Mouse (Mus musculus) urinary bladder, postnatal 14 days (tissue): ENCODE results near the gene 1110032A03Rik.

Source experiments
- DNase-seq: peaks from one replicate; pipeline ENCODE4 v3.0.0; 2021; ENCODE audit warnings: low spot score

Gene 1110032A03Rik

GRCm38 (mm10) chr9:50770011-50770410 lies 5.3 kb downstream of the 1110032A03Rik start:
- DNase-seq: no peak

- peak; percentile 98 for DNase-seq
These were observed 7.0 kb downstream of the 1110032A03Rik start, which contains the start of gene Fdxacb1 for GRCm38 (mm10) chr9:50768107-50769002. Fdxacb1 (plus strand) TSS chr9:50768236.

GRCm38 (mm10) chr9:50767531-50768106 lies 7.7 kb downstream of the 1110032A03Rik start:
- DNase-seq: no peak

- no peak for DNase-seq
These were observed 12.0 kb downstream of the 1110032A03Rik start for GRCm38 (mm10) chr9:50763331-50763730.

- DNase-seq: no peak
These were observed 13.6 kb downstream of the 1110032A03Rik start for GRCm38 (mm10) chr9:50761520-50762243.

- no peak for DNase-seq
These were observed 18.6 kb downstream of the 1110032A03Rik start for GRCm38 (mm10) chr9:50756711-50757110.

GRCm38 (mm10) chr9:50753947-50754346 lies 21.4 kb downstream of the 1110032A03Rik start:
- no peak for DNase-seq

GRCm38 (mm10) chr9:50752784-50753615 lies 22.3 kb downstream of the 1110032A03Rik start:
- peak; percentile 84 for DNase-seq

GRCm38 (mm10) chr9:50752054-50752602 lies 23.2 kb downstream of the 1110032A03Rik start, which contains the start of gene Hspb2:
Hspb2 (minus strand) TSS chr9:50752354.
- DNase-seq: peak; percentile 32

GRCm38 (mm10) chr9:50751323-50751722 lies 24.0 kb downstream of the 1110032A03Rik start, which contains the start of gene Cryab:
Cryab (plus strand) TSS chr9:50751325.
- no peak for DNase-seq

GRCm38 (mm10) chr9:50750706-50751105 lies 24.6 kb downstream of the 1110032A03Rik start:
- no peak for DNase-seq

GRCm38 (mm10) chr9:50746214-50746677 lies 29.1 kb downstream of the 1110032A03Rik start, which contains the start of gene 2310030G06Rik:
2310030G06Rik (minus strand) TSS chr9:50746536.
- DNase-seq: peak; percentile 64

GRCm38 (mm10) chr9:50745806-50746205 lies 29.5 kb downstream of the 1110032A03Rik start:
- peak; percentile 53 for DNase-seq

- DNase-seq: no peak
These were observed 32.6 kb downstream of the 1110032A03Rik start for GRCm38 (mm10) chr9:50742744-50743143.

GRCm38 (mm10) chr9:50742261-50742660 lies 33.1 kb downstream of the 1110032A03Rik start:
- DNase-seq: no peak

- no peak for DNase-seq
These were observed 34.2 kb downstream of the 1110032A03Rik start for GRCm38 (mm10) chr9:50740867-50741784.

GRCm38 (mm10) chr9:50738914-50739870 lies 36.1 kb downstream of the 1110032A03Rik start, which contains the start of gene Dixdc1:
Dixdc1 (minus strand) TSS chr9:50739517.
- peak; percentile 94 for DNase-seq

- peak; percentile 54 for DNase-seq
These were observed 40.3 kb downstream of the 1110032A03Rik start for GRCm38 (mm10) chr9:50734989-50735388.
